Mouse (Mus musculus) cerebellum, postnatal 4 days (tissue): ENCODE measurements around the gene Lrrc8a.

Experiments used
- DNase-seq, 2 experiments: peaks; one replicate each; pipeline ENCODE4 v3.0.0; 2022; ENCODE audit warnings: low spot score in 2 of 2, mixed read lengths in 1 of 2

The Lrrc8a gene

DNA sequence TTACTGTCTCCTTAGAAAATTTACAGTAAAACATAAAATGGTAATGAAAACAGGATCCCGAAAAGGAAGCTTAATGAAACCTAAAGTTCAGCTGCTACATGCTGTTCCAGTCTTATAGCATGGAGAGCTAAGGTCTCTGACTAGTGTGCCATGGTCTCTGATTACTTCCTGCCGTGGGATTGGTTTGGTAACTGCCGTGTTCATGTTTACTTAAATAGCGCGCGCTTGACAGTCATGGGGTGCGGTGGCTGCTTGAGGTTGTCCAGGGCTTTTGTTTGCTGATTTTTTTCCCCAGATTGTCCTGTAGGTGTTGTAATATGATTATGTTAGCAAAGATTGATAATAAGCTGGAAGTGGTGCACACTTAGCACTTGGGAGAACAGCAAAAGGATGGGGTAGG, 68.6 kb downstream of the Lrrc8a start:
- DNase-seq = no peak

DNA sequence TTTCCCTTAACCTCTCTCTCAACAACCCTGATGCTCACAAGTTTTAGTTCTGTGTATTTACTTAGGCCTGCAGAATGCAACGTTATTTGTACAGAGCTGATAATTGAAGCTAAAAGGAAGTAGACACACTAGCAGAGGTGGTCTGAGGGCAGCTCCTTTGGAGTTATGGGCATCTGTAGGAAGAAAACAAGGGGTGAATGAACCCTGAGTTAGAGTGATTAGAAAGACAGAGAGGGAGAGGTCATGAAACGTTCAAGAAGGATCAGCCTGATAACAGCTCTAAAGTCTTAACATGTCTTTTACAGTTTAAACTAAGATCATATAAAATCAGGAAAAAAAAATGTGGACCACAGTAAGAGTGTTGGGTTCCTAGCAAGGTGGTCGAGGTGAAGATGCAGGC, 71.8 kb downstream of the Lrrc8a start:
- no peak for DNase-seq

DNA sequence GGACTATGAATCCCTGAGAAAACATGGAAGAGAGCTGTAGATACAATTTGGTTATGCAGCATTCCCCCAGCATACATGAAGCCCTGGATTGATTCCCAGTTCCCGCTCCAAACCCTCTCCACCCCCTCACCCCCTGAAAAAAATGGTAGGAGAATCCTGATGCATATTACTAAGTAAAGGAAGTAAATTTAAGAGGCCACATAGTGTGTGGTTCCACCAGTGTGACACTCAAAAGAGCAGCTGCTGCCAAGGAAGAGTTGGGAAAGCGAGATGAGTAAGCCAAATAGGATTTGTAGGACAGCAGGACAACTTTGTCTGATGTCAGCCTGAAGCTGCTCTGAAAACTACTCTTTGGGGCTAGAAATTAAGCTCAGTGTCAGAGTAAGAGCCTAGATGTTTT, 74.0 kb downstream of the Lrrc8a start:
- no peak for DNase-seq
